Mouse (Mus musculus): ENCODE data around the gene Tulp2. TPM values are rescaled to one million over a fixed set of nuclear protein-coding genes. Genes with fewer than 3 reads are reported as not detected.

Gene Tulp2
- polyA plus RNA-seq, 1 experiment: 0.06 TPM

GRCm38 (mm10) chr7:45498427-45498826 is 16.8 kb downstream of the Tulp2 start:
- no peak overlapping the region for H3K4me3 ChIP-seq
- no peaks in the 10 kb centered on the region for H3K27me3 ChIP-seq (ENCODE audit: control insufficient read depth, insufficient read depth, insufficient read length)
- no peaks in the 10 kb centered on the region for H3K79me2 ChIP-seq (ENCODE audit: control insufficient read depth, insufficient read depth)
- H3K36me3 ChIP-seq (ENCODE audit: control insufficient read depth, insufficient read depth): peaks cover 5% of the 10 kb centered on the region
- no peak overlapping the region for H3K4me2 ChIP-seq (ENCODE audit: low read depth)
- no peak overlapping the region for H3ac ChIP-seq (ENCODE audit: control insufficient read depth, insufficient read length)
- no peak for TF ChIP-seq REST (IDR thresholded peaks at IDR 0.05; ENCODE audit: insufficient read depth, insufficient read length)
- no peak for TF ChIP-seq POLR2A (IDR thresholded peaks at IDR 0.05; ENCODE audit: insufficient read length, low read depth)
- TF ChIP-seq MYOD1 (IDR thresholded peaks at IDR 0.05; ENCODE audit: control insufficient read depth in 1 of 3, insufficient read length in 2 of 3, low read depth in 2 of 3): no peak
- no peak for TF ChIP-seq E2F4 (IDR thresholded peaks at IDR 0.05; ENCODE audit: insufficient read depth)
- TF ChIP-seq CEBPB (IDR thresholded peaks at IDR 0.05; ENCODE audit: insufficient read depth, poor library complexity, severe bottlenecking): no peak
- no peak for TF ChIP-seq SRF (IDR thresholded peaks at IDR 0.05; ENCODE audit: control insufficient read depth, insufficient read length, low read depth)
- no peak for TF ChIP-seq POLR2AphosphoS2 (IDR thresholded peaks at IDR 0.05; ENCODE audit: insufficient read length, low read depth)
- TF ChIP-seq TCF3 (IDR thresholded peaks at IDR 0.05; ENCODE audit: insufficient read length, low read depth): no peak
- TF ChIP-seq TCF12 (IDR thresholded peaks at IDR 0.05; ENCODE audit: insufficient read depth, poor library complexity, severe bottlenecking): no peak
- no peak for TF ChIP-seq MAX (IDR thresholded peaks at IDR 0.05; ENCODE audit: low read depth)
- no peak for TF ChIP-seq MYOG (IDR thresholded peaks at IDR 0.05; ENCODE audit: control insufficient read depth in 1 of 3, insufficient read depth in 1 of 3, insufficient read length in 2 of 3, low read depth in 2 of 3)
- TF ChIP-seq USF1 (IDR thresholded peaks at IDR 0.05; ENCODE audit: low read depth): no peak

- Histone ChIP-seq H3ac (ENCODE audit: control insufficient read depth, insufficient read length) (no peak overlapping the region), H3K79me2 (ENCODE audit: control insufficient read depth, insufficient read depth) (no peaks in the 10 kb centered on the region), H3K4me2 (ENCODE audit: low read depth) (no peak overlapping the region), H3K27me3 (ENCODE audit: control insufficient read depth, insufficient read depth, insufficient read length) (no peaks in the 10 kb centered on the region), H3K4me3 (no peak overlapping the region), H3K36me3 (ENCODE audit: control insufficient read depth, insufficient read depth) (no peaks in the 10 kb centered on the region)
- TF ChIP-seq E2F4 (IDR thresholded peaks at IDR 0.05; ENCODE audit: insufficient read depth): no peak
- no peak for TF ChIP-seq MAX (IDR thresholded peaks at IDR 0.05; ENCODE audit: low read depth)
- no peak for TF ChIP-seq POLR2A (IDR thresholded peaks at IDR 0.05; ENCODE audit: insufficient read length, low read depth)
- TF ChIP-seq POLR2AphosphoS2 (IDR thresholded peaks at IDR 0.05; ENCODE audit: insufficient read length, low read depth): no peak
- no peak for TF ChIP-seq TCF3 (IDR thresholded peaks at IDR 0.05; ENCODE audit: insufficient read length, low read depth)
- TF ChIP-seq SRF (IDR thresholded peaks at IDR 0.05; ENCODE audit: control insufficient read depth, insufficient read length, low read depth): no peak
- TF ChIP-seq CEBPB (IDR thresholded peaks at IDR 0.05; ENCODE audit: insufficient read depth, poor library complexity, severe bottlenecking): no peak
- no peak for TF ChIP-seq MYOG (IDR thresholded peaks at IDR 0.05; ENCODE audit: control insufficient read depth in 1 of 3, insufficient read depth in 1 of 3, insufficient read length in 2 of 3, low read depth in 2 of 3)
- no peak for TF ChIP-seq MYOD1 (IDR thresholded peaks at IDR 0.05; ENCODE audit: control insufficient read depth in 1 of 3, insufficient read length in 2 of 3, low read depth in 2 of 3)
- no peak for TF ChIP-seq REST (IDR thresholded peaks at IDR 0.05; ENCODE audit: insufficient read depth, insufficient read length)
- no peak for TF ChIP-seq TCF12 (IDR thresholded peaks at IDR 0.05; ENCODE audit: insufficient read depth, poor library complexity, severe bottlenecking)
- TF ChIP-seq USF1 (IDR thresholded peaks at IDR 0.05; ENCODE audit: low read depth): no peak
Measured at GRCm38 (mm10) chr7:45507583-45507982, 25.9 kb downstream of the Tulp2 start.

GRCm38 (mm10) chr7:45508561-45508960 is 26.9 kb downstream of the Tulp2 start:
- Histone ChIP-seq H3K36me3 (ENCODE audit: control insufficient read depth, insufficient read depth) (no peaks in the 10 kb centered on the region), H3ac (ENCODE audit: control insufficient read depth, insufficient read length) (no peak overlapping the region), H3K4me2 (ENCODE audit: low read depth) (peak overlapping the region; percentile 92), H3K4me3 (peak overlapping the region; percentile 74), H3K27me3 (ENCODE audit: control insufficient read depth, insufficient read depth, insufficient read length) (no peaks in the 10 kb centered on the region), H3K79me2 (ENCODE audit: control insufficient read depth, insufficient read depth) (no peaks in the 10 kb centered on the region)
- TF ChIP-seq REST (IDR thresholded peaks at IDR 0.05; ENCODE audit: insufficient read depth, insufficient read length): no peak
- TF ChIP-seq USF1 (IDR thresholded peaks at IDR 0.05; ENCODE audit: low read depth): peak; percentile 22
- TF ChIP-seq POLR2AphosphoS2 (IDR thresholded peaks at IDR 0.05; ENCODE audit: insufficient read length, low read depth): no peak

GRCm38 (mm10) chr7:45509181-45509882 is 27.7 kb downstream of the Tulp2 start:
- TF ChIP-seq USF1 (IDR thresholded peaks at IDR 0.05; ENCODE audit: low read depth) (no peak), MYOG (IDR thresholded peaks at IDR 0.05; ENCODE audit: control insufficient read depth in 1 of 3, insufficient read depth in 1 of 3, insufficient read length in 2 of 3, low read depth in 2 of 3) (no peak), CEBPB (IDR thresholded peaks at IDR 0.05; ENCODE audit: insufficient read depth, poor library complexity, severe bottlenecking) (no peak), SRF (IDR thresholded peaks at IDR 0.05; ENCODE audit: control insufficient read depth, insufficient read length, low read depth) (no peak), MAX (IDR thresholded peaks at IDR 0.05; ENCODE audit: low read depth) (no peak), POLR2AphosphoS2 (IDR thresholded peaks at IDR 0.05; ENCODE audit: insufficient read length, low read depth) (no peak), MYOD1 (IDR thresholded peaks at IDR 0.05; ENCODE audit: control insufficient read depth in 1 of 3, insufficient read length in 2 of 3, low read depth in 2 of 3) (no peak), POLR2A (IDR thresholded peaks at IDR 0.05; ENCODE audit: insufficient read length, low read depth) (no peak), TCF12 (IDR thresholded peaks at IDR 0.05; ENCODE audit: insufficient read depth, poor library complexity, severe bottlenecking) (no peak), REST (IDR thresholded peaks at IDR 0.05; ENCODE audit: insufficient read depth, insufficient read length) (no peak), TCF3 (IDR thresholded peaks at IDR 0.05; ENCODE audit: insufficient read length, low read depth) (no peak), E2F4 (IDR thresholded peaks at IDR 0.05; ENCODE audit: insufficient read depth) (no peak)
- no peaks in the 10 kb centered on the region for H3K36me3 ChIP-seq (ENCODE audit: control insufficient read depth, insufficient read depth)

More at GRCm38 (mm10) chr7:45509181-45509882, 27.7 kb downstream of the Tulp2 start:
- peak overlapping the region; percentile 74 for H3K4me3 ChIP-seq
- no peaks in the 10 kb centered on the region for H3K27me3 ChIP-seq (ENCODE audit: control insufficient read depth, insufficient read depth, insufficient read length)
- H3ac ChIP-seq (ENCODE audit: control insufficient read depth, insufficient read length): peak overlapping the region; percentile 48
- no peaks in the 10 kb centered on the region for H3K79me2 ChIP-seq (ENCODE audit: control insufficient read depth, insufficient read depth)
- H3K4me2 ChIP-seq (ENCODE audit: low read depth): peak overlapping the region; percentile 92
